Mouse (Mus musculus): Measurements from ENCODE around the gene Htra3. TPM values are rescaled to one million over a fixed set of nuclear protein-coding genes. Genes with fewer than 3 reads are reported as not detected.

Htra3 gene
- polyA plus RNA-seq, 1 experiment from 2014 or later: 7.3 TPM

- 88% methylated on average over 6 of the region's 6 CpGs for WGBS
- H3K4me3 ChIP-seq: no peak overlapping the region
- H3K27ac ChIP-seq: no peak overlapping the region
- no peaks in the 10 kb centered on the region for H3K27me3 ChIP-seq
- no peaks in the 10 kb centered on the region for H3K9me3 ChIP-seq (replicated peaks)
- H3K4me1 ChIP-seq: no peaks in the 10 kb centered on the region
- ATAC-seq (ENCODE audit: low FRiP score): no peak
- H3K9ac ChIP-seq: no peak overlapping the region
- H3K36me3 ChIP-seq: no peaks in the 10 kb centered on the region
- no peak overlapping the region for H3K4me2 ChIP-seq (replicated peaks)
Measured at GRCm38 (mm10) chr5:35645938-35646493, 33.6 kb downstream of the Htra3 start.

GRCm38 (mm10) chr5:35644082-35644481, 35.5 kb downstream of the Htra3 start:
- no peak overlapping the region for H3K27ac ChIP-seq
- H3K9ac ChIP-seq: no peak overlapping the region
- ATAC-seq (ENCODE audit: low FRiP score): no peak
- 67% methylated on average over 4 of the region's 4 CpGs for WGBS
- H3K4me3 ChIP-seq: no peak overlapping the region
- H3K4me1 ChIP-seq: no peaks in the 10 kb centered on the region
- no peak overlapping the region for H3K4me2 ChIP-seq (replicated peaks)
- no peaks in the 10 kb centered on the region for H3K36me3 ChIP-seq
- no peaks in the 10 kb centered on the region for H3K27me3 ChIP-seq
- no peaks in the 10 kb centered on the region for H3K9me3 ChIP-seq (replicated peaks)

GRCm38 (mm10) chr5:35643401-35644048, 36.1 kb downstream of the Htra3 start:
- no peak overlapping the region for H3K4me2 ChIP-seq (replicated peaks)
- no peaks in the 10 kb centered on the region for H3K27me3 ChIP-seq
- no peak overlapping the region for H3K4me3 ChIP-seq
- no peak overlapping the region for H3K27ac ChIP-seq
- H3K4me1 ChIP-seq: no peaks in the 10 kb centered on the region
- H3K9ac ChIP-seq: no peak overlapping the region
- ATAC-seq (ENCODE audit: low FRiP score): no peak
- no peaks in the 10 kb centered on the region for H3K9me3 ChIP-seq (replicated peaks)
- no peaks in the 10 kb centered on the region for H3K36me3 ChIP-seq
- 83% methylated on average over 9 of the region's 9 CpGs for WGBS

- Histone ChIP-seq H3K36me3 (no peaks in the 10 kb centered on the region), H3K27me3 (no peaks in the 10 kb centered on the region), H3K9me3 (replicated peaks) (no peaks in the 10 kb centered on the region), H3K4me3 (no peak overlapping the region), H3K27ac (no peak overlapping the region), H3K4me2 (replicated peaks) (no peak overlapping the region), H3K9ac (no peak overlapping the region), H3K4me1 (no peaks in the 10 kb centered on the region)
- 54% methylated on average over 10 of the region's 10 CpGs for WGBS
- no peak for ATAC-seq (ENCODE audit: low FRiP score)
Measured at GRCm38 (mm10) chr5:35641961-35642584, 37.5 kb downstream of the Htra3 start.

GRCm38 (mm10) chr5:35636016-35636415, 43.6 kb downstream of the Htra3 start:
- Histone ChIP-seq H3K4me2 (replicated peaks) (no peak overlapping the region), H3K4me1 (no peaks in the 10 kb centered on the region), H3K4me3 (no peak overlapping the region), H3K9me3 (replicated peaks) (no peaks in the 10 kb centered on the region), H3K27me3 (no peaks in the 10 kb centered on the region), H3K27ac (no peak overlapping the region), H3K36me3 (no peaks in the 10 kb centered on the region), H3K9ac (no peak overlapping the region)
- ATAC-seq (ENCODE audit: low FRiP score): no peak
- WGBS: 87% methylated on average over 2 of the region's 2 CpGs

GRCm38 (mm10) chr5:35632841-35633240, 46.7 kb downstream of the Htra3 start:
- H3K9me3 ChIP-seq (replicated peaks): no peaks in the 10 kb centered on the region
- WGBS: 84% methylated on average over 6 of the region's 6 CpGs
- ATAC-seq (ENCODE audit: low FRiP score): no peak

GRCm38 (mm10) chr5:35631755-35632154, 47.8 kb downstream of the Htra3 start:
- ATAC-seq (ENCODE audit: low FRiP score): no peak
- Histone ChIP-seq H3K4me1 (no peaks in the 10 kb centered on the region), H3K27ac (no peak overlapping the region), H3K27me3 (no peaks in the 10 kb centered on the region), H3K36me3 (no peaks in the 10 kb centered on the region), H3K9ac (no peak overlapping the region), H3K4me2 (replicated peaks) (no peak overlapping the region), H3K4me3 (no peak overlapping the region), H3K9me3 (replicated peaks) (no peaks in the 10 kb centered on the region)
- 86% methylated on average over 5 of the region's 5 CpGs for WGBS

More at GRCm38 (mm10) chr5:35632841-35633240, 46.7 kb downstream of the Htra3 start:
- no peak overlapping the region for H3K4me2 ChIP-seq (replicated peaks)
- no peaks in the 10 kb centered on the region for H3K36me3 ChIP-seq
- no peaks in the 10 kb centered on the region for H3K27me3 ChIP-seq
- H3K27ac ChIP-seq: no peak overlapping the region
- no peaks in the 10 kb centered on the region for H3K4me1 ChIP-seq
- H3K4me3 ChIP-seq: no peak overlapping the region
- H3K9ac ChIP-seq: no peak overlapping the region

GRCm38 (mm10) chr5:35631224-35631623, 48.4 kb downstream of the Htra3 start:
- Histone ChIP-seq H3K4me1 (no peaks in the 10 kb centered on the region), H3K4me3 (no peak overlapping the region), H3K4me2 (replicated peaks) (no peak overlapping the region), H3K36me3 (no peaks in the 10 kb centered on the region), H3K27ac (no peak overlapping the region), H3K27me3 (no peaks in the 10 kb centered on the region), H3K9me3 (replicated peaks) (no peaks in the 10 kb centered on the region), H3K9ac (no peak overlapping the region)
- no peak for ATAC-seq (ENCODE audit: low FRiP score)
- 85% methylated on average over 3 of the region's 3 CpGs for WGBS

- 88% methylated on average over 1 of the region's 1 CpGs for WGBS
- Histone ChIP-seq H3K27me3 (no peaks in the 10 kb centered on the region), H3K9ac (no peak overlapping the region), H3K4me3 (no peak overlapping the region), H3K4me2 (replicated peaks) (no peak overlapping the region), H3K9me3 (replicated peaks) (no peaks in the 10 kb centered on the region), H3K27ac (no peak overlapping the region), H3K36me3 (no peaks in the 10 kb centered on the region), H3K4me1 (no peaks in the 10 kb centered on the region)
- ATAC-seq (ENCODE audit: low FRiP score): no peak
Measured at GRCm38 (mm10) chr5:35630706-35631105, 48.9 kb downstream of the Htra3 start.

GRCm38 (mm10) chr5:35629333-35629732, 50.2 kb downstream of the Htra3 start:
- H3K9me3 ChIP-seq (replicated peaks): no peaks in the 10 kb centered on the region
- no peak overlapping the region for H3K9ac ChIP-seq
- no peaks in the 10 kb centered on the region for H3K36me3 ChIP-seq
- no peak overlapping the region for H3K4me2 ChIP-seq (replicated peaks)
- H3K27me3 ChIP-seq: no peaks in the 10 kb centered on the region
- no peak overlapping the region for H3K27ac ChIP-seq
- no peak overlapping the region for H3K4me3 ChIP-seq
- no peaks in the 10 kb centered on the region for H3K4me1 ChIP-seq
- no peak for ATAC-seq (ENCODE audit: low FRiP score)

GRCm38 (mm10) chr5:35628685-35629084, 50.9 kb downstream of the Htra3 start:
- WGBS: 44% methylated on average over 1 of the region's 1 CpGs
- Histone ChIP-seq H3K27ac (no peak overlapping the region), H3K27me3 (no peaks in the 10 kb centered on the region), H3K4me2 (replicated peaks) (no peak overlapping the region), H3K36me3 (no peaks in the 10 kb centered on the region), H3K9me3 (replicated peaks) (no peaks in the 10 kb centered on the region), H3K9ac (no peak overlapping the region), H3K4me1 (no peaks in the 10 kb centered on the region), H3K4me3 (no peak overlapping the region)
- no peak for ATAC-seq (ENCODE audit: low FRiP score)

GRCm38 (mm10) chr5:35627307-35627840, 52.2 kb downstream of the Htra3 start:
- WGBS: 64% methylated on average over 7 of the region's 7 CpGs
- H3K36me3 ChIP-seq: no peaks in the 10 kb centered on the region

GRCm38 (mm10) chr5:35626408-35626807, 53.2 kb downstream of the Htra3 start:
- Histone ChIP-seq H3K9me3 (replicated peaks) (no peaks in the 10 kb centered on the region), H3K4me1 (peaks cover 2% of the 10 kb centered on the region), H3K4me3 (no peak overlapping the region), H3K27me3 (no peaks in the 10 kb centered on the region), H3K4me2 (replicated peaks) (no peak overlapping the region), H3K27ac (no peak overlapping the region), H3K9ac (no peak overlapping the region), H3K36me3 (no peaks in the 10 kb centered on the region)
- 68% methylated on average over 2 of the region's 2 CpGs for WGBS
- ATAC-seq (ENCODE audit: low FRiP score): no peak

More at GRCm38 (mm10) chr5:35627307-35627840, 52.2 kb downstream of the Htra3 start:
- H3K4me1 ChIP-seq: no peaks in the 10 kb centered on the region
- H3K4me3 ChIP-seq: no peak overlapping the region
- H3K9me3 ChIP-seq (replicated peaks): no peaks in the 10 kb centered on the region
- no peak for ATAC-seq (ENCODE audit: low FRiP score)
- no peaks in the 10 kb centered on the region for H3K27me3 ChIP-seq
- H3K4me2 ChIP-seq (replicated peaks): no peak overlapping the region
- no peak overlapping the region for H3K9ac ChIP-seq
- H3K27ac ChIP-seq: no peak overlapping the region
